10 mouse cellular contexts compared by ENCODE assay signal in the genomic region with DNA sequence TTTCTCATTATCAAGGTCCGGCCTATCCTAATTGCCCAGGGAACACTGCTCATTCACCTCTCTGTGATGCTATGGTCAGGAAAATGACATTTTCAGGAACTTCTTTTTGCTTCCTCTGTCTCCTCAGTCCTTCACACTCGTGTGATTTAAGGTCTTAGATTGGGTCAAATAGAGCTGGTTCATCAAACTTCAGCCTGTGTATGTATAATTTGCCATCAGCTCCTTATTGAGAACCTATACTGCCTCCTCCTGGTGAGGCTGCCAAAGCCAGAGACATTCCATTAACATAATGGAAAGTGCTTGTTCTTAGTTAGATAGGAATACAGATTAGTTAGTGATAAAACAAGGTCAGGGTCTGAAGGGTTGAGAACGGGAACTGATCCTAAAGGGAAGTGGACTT.
DNase-seq lines count a peak whose midpoint lies in the region; ATAC-seq and TF ChIP-seq lines count a peak whose summit lies in the region.
"Had no signal": no experiment of that assay in that cellular context is flagged by ENCODE, and none has a peak within 500 bp of the region (broad histone marks: within the 10 kb centered on the region; RNA-seq: fewer than 3 reads in every experiment).

No protein-coding gene starts in this region.

- no peak overlapping the region for H3K27ac ChIP-seq in forebrain, embryonic 11.5 days (ENCODE audit: low read depth, low read length)
- no peak overlapping the region for H3K27ac ChIP-seq in forebrain, embryonic 12.5 days
- H3K27ac ChIP-seq in lung, postnatal 0 days (ENCODE audit: low read length), result no peak overlapping the region
- H3K27ac ChIP-seq in embryonic facial prominence, embryonic 10.5 days (replicated peaks), result no peak overlapping the region
- H3K27ac ChIP-seq: limb, embryonic 12.5 days had no signal

- no peak for TF ChIP-seq EP300 in lung, postnatal 0 days (IDR thresholded peaks at IDR 0.05)

- H3K9me3 ChIP-seq in forebrain, embryonic 11.5 days (ENCODE audit: control insufficient read depth, low read length), result no peaks in the 10 kb centered on the region
- no peaks in the 10 kb centered on the region for H3K9me3 ChIP-seq in forebrain, embryonic 12.5 days
- H3K9me3 ChIP-seq in lung, postnatal 0 days (ENCODE audit: low read length), result no peaks in the 10 kb centered on the region
- H3K9me3 ChIP-seq in embryonic facial prominence, embryonic 10.5 days, result no peaks in the 10 kb centered on the region
- H3K9me3 ChIP-seq: limb, embryonic 12.5 days; megakaryocyte, embryonic 14.5 days had no signal

- intact Hi-C loops in heart, postnatal 25 days (cut with DNase I), result loop anchor here (10.0 kb wide), 2 partner anchors 361 to 1251 kb away; no protein-coding TSS in a partner anchor

- H3K4me3 ChIP-seq in forebrain, embryonic 11.5 days (ENCODE audit: low read depth, low read length), result no peak overlapping the region
- H3K4me3 ChIP-seq in forebrain, embryonic 12.5 days (replicated peaks), result no peak overlapping the region
- H3K4me3 ChIP-seq in lung, postnatal 0 days (ENCODE audit: low read depth, low read length), result no peak overlapping the region
- no peak overlapping the region for H3K4me3 ChIP-seq in embryonic facial prominence, embryonic 10.5 days
- H3K4me3 ChIP-seq: megakaryocyte, embryonic 14.5 days had no signal

- H3K27me3 ChIP-seq in forebrain, embryonic 11.5 days (ENCODE audit: control insufficient read depth, insufficient read depth, low read length), result no peaks in the 10 kb centered on the region
- no peaks in the 10 kb centered on the region for H3K27me3 ChIP-seq in forebrain, embryonic 12.5 days
- no peaks in the 10 kb centered on the region for H3K27me3 ChIP-seq in lung, postnatal 0 days (replicated peaks; ENCODE audit: insufficient read depth, low read length)
- H3K27me3 ChIP-seq in embryonic facial prominence, embryonic 10.5 days (replicated peaks; ENCODE audit: low read depth, poor library complexity, severe bottlenecking), result no peaks in the 10 kb centered on the region
- H3K27me3 ChIP-seq: limb, embryonic 12.5 days; megakaryocyte, embryonic 14.5 days had no signal

- 0 out of 2 replicates have a peak, but pooled peaks have one; percentile 12 for ATAC-seq in forebrain, embryonic 11.5 days (replicated peaks; ENCODE audit: low FRiP score)
- ATAC-seq in forebrain, embryonic 12.5 days (ENCODE audit: low FRiP score), result no peak
- ATAC-seq in lung, postnatal 0 days, result no peak

- H3K4me1 ChIP-seq in forebrain, embryonic 11.5 days (replicated peaks; ENCODE audit: control insufficient read depth, insufficient read depth, low read length), result no peaks in the 10 kb centered on the region; the same call in 1 of the 2 replicates
- peaks cover 11% of the 10 kb centered on the region; the same call in 1 of the 2 replicates for H3K4me1 ChIP-seq in forebrain, embryonic 12.5 days
- H3K4me1 ChIP-seq in lung, postnatal 0 days (ENCODE audit: insufficient read depth, low read depth, low read length), result no peaks in the 10 kb centered on the region
- peaks cover 19% of the 10 kb centered on the region for H3K4me1 ChIP-seq in embryonic facial prominence, embryonic 10.5 days

- no peaks in the 10 kb centered on the region for H3K36me3 ChIP-seq in forebrain, embryonic 11.5 days (ENCODE audit: control insufficient read depth, insufficient read depth, low read length)
- no peaks in the 10 kb centered on the region for H3K36me3 ChIP-seq in forebrain, embryonic 12.5 days (replicated peaks)
- no peaks in the 10 kb centered on the region for H3K36me3 ChIP-seq in lung, postnatal 0 days (ENCODE audit: insufficient read depth, low read length)
- no peaks in the 10 kb centered on the region for H3K36me3 ChIP-seq in embryonic facial prominence, embryonic 10.5 days (replicated peaks)
- H3K36me3 ChIP-seq: limb, embryonic 12.5 days had no signal

- H3K9ac ChIP-seq in forebrain, embryonic 11.5 days (ENCODE audit: low read length), result no peak overlapping the region
- H3K9ac ChIP-seq in forebrain, embryonic 12.5 days, result no peak overlapping the region
- H3K9ac ChIP-seq in lung, postnatal 0 days (replicated peaks; ENCODE audit: low read depth), result no peak overlapping the region

- no peak for DNase-seq in forebrain, embryonic 11.5 days (ENCODE audit: low spot score)
- peak; percentile 12 for DNase-seq in lung, postnatal 0 days (ENCODE audit: low spot score)
- DNase-seq in lung, adult 18-20 months, result no peak
- DNase-seq in embryonic facial prominence, embryonic 10.5 days (ENCODE audit: low spot score), result peak; percentile 29
- peak; percentile 54 for DNase-seq in retina, postnatal 1 day
- DNase-seq in testis, postnatal 10 days (ENCODE audit: low spot score), result no peak
- no peak for DNase-seq in heart, postnatal 25 days (ENCODE audit: low spot score)

- TF ChIP-seq CTCF in lung, postnatal 0 days (IDR thresholded peaks at IDR 0.05), result peak; percentile 53

- no peak overlapping the region for H3K4me2 ChIP-seq in forebrain, embryonic 11.5 days (ENCODE audit: low read depth, low read length, severe bottlenecking)
- no peak overlapping the region for H3K4me2 ChIP-seq in forebrain, embryonic 12.5 days
- no peak overlapping the region for H3K4me2 ChIP-seq in lung, postnatal 0 days (replicated peaks; ENCODE audit: low read depth, low read length)

- WGBS in forebrain, embryonic 11.5 days, result 44% methylated on average over 3 of the region's 3 CpGs
- WGBS in forebrain, embryonic 12.5 days, result 55% methylated on average over 3 of the region's 3 CpGs
- WGBS in lung, postnatal 0 days, result 62% methylated on average over 3 of the region's 3 CpGs
- WGBS in embryonic facial prominence, embryonic 10.5 days, result 31% methylated on average over 3 of the region's 3 CpGs

Comparison
In these comparisons a context has a peak if more than half of its experiments do, and no peak if none do; other contexts are left out.
1. DNase-seq: peak in lung, postnatal 0 days (single experiment), embryonic facial prominence, embryonic 10.5 days (single experiment) and retina, postnatal 1 day (single experiment); none in forebrain, embryonic 11.5 days (single experiment), lung, adult 18-20 months (0 of 2), testis, postnatal 10 days (single experiment) and heart, postnatal 25 days (single experiment).